Mouse (Mus musculus) brain, embryonic 18.5 days (tissue): ENCODE results near the gene Sgcd.

Experiments
- DNase-seq: peaks from one replicate; pipeline ENCODE4 v3.0.0-alpha.2; 2012; ENCODE audit warnings: low read depth, low spot score

The Sgcd gene

GRCm38 (mm10) chr11:47018139-47018538 lies 970.6 kb downstream of the Sgcd start:
- DNase-seq, result no peak

- DNase-seq, result no peak
Observed at GRCm38 (mm10) chr11:47015683-47016082, 973.1 kb downstream of the Sgcd start.

- DNase-seq, result no peak
Observed at GRCm38 (mm10) chr11:47014278-47014677, 974.5 kb downstream of the Sgcd start.

DNA sequence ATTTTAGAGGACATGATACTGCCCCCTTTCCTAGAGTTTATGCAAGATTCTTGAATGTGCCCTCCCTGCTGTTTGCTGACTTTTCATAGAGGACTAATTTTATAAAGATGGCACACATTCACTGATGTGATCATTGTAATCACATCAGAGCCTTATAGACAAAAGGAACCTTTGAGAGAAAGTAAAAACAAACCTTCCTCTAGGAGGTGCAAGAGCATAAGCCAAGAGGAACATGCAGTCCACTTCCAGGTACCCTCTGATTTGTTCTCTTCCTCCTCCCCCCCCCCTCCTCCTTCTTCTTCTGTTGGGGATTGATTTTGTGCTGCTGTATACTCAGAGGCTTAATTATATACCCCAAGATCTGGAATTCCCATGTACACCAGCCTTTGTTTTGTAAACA lies 978.6 kb downstream of the Sgcd start:
- DNase-seq, result no peak

- no peak for DNase-seq
Observed at GRCm38 (mm10) chr11:47005301-47005875, 983.4 kb downstream of the Sgcd start.

DNA sequence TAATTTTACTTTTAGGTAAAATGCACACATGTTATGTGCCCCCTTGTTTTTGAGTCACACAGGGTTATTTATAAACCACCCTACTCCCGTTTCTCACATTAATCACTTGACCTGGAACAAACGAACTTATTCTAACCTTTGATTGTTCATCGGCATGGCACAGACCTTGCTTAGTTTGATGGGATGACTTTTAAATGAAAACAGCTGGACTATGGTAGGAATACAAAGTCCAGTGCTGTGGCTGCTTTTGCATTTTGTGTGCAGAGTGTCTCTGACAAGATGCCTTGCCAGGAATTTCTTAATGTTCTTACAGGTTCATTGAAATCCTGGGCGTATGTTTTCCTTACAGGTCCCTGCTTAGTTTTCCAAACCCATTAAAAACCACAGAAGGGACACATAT lies 1049.5 kb downstream of the Sgcd start:
- DNase-seq, result no peak

GRCm38 (mm10) chr11:46924946-46925345 lies 1063.8 kb downstream of the Sgcd start:
- DNase-seq, result no peak

DNA sequence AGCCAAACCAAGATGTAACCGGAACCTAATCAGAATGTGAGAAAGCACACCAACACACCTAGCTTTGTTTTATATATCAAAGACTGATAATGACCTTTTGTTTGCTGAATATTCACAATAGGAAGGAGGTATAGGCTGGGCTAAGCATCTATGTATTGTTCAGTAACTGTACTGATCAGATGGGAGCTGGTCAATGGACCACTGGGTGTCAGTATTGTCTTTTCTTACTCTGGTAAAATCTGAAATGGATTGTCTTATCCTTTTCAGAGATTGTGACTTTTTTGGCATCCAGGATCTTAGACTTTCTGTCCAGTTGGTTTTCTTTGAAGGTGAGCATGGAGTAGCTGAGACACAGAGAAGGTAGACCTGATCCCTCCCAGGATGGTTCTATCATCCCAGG lies 1068.5 kb downstream of the Sgcd start:
- DNase-seq, result peak; percentile 14

- DNase-seq, result no peak
Observed at GRCm38 (mm10) chr11:46912656-46913237, 1076.0 kb downstream of the Sgcd start.

GRCm38 (mm10) chr11:46904281-46904680 lies 1084.5 kb downstream of the Sgcd start:
- no peak for DNase-seq

GRCm38 (mm10) chr11:46889093-46889492 lies 1099.7 kb downstream of the Sgcd start:
- DNase-seq, result no peak

GRCm38 (mm10) chr11:46882456-46882855 lies 1106.3 kb downstream of the Sgcd start:
- no peak for DNase-seq

GRCm38 (mm10) chr11:46875774-46876173 lies 1113.0 kb downstream of the Sgcd start:
- no peak for DNase-seq

- DNase-seq, result no peak
Observed at GRCm38 (mm10) chr11:46868594-46868993, 1120.2 kb downstream of the Sgcd start.

DNA sequence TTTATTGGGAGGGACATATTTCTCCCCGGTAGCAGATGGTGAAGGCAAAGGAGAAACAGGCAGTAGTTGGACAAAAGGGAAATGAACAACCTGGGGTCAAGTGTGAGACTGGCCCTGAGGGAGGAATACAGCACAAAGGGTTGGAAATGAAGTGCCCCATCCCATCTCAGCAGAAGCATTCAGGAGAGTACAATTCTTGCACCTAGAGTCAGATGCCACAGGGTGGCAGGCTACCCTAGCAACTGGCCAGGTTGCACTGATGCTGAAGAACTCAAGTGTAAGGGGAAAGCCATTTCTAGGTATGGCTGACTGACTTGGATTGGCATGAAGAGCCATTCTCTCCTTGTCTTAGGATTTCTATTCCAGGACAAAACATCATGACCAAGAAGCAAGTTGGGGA lies 1124.0 kb downstream of the Sgcd start:
- no peak for DNase-seq

GRCm38 (mm10) chr11:46848221-46848971 lies 1140.4 kb downstream of the Sgcd start:
- no peak for DNase-seq

GRCm38 (mm10) chr11:46847827-46848220 lies 1140.9 kb downstream of the Sgcd start:
- no peak for DNase-seq

GRCm38 (mm10) chr11:46846661-46847060 lies 1142.1 kb downstream of the Sgcd start:
- DNase-seq, result no peak
